Mouse (Mus musculus): ENCODE data around the gene Ddx39. TPM values are rescaled to one million over a fixed set of nuclear protein-coding genes. Genes with fewer than 3 reads are reported as not detected.
A peak's percentile ranks its signal among the peaks of the same experiment; 100 is the strongest.

Gene Ddx39
- total and polyA plus RNA-seq, 3 experiments: 272 to 304 (median 279) TPM

GRCm38 (mm10) chr8:83770669-83771068 is 55.7 kb downstream of the Ddx39 start (continued):
- TF ChIP-seq USF2 (IDR thresholded peaks at IDR 0.05; ENCODE audit: borderline replicate concordance in 1 of 2, insufficient read depth in 1 of 2, low read depth in 1 of 2, low read length in 2 of 2) (0 out of 4 replicates have a peak, but pooled peaks of 1 of the 2 experiments have one; percentile 32), BHLHE40 (IDR thresholded peaks at IDR 0.05; ENCODE audit: borderline replicate concordance, low read depth, low read length) (peak; percentile 86), MYB (IDR thresholded peaks at IDR 0.05; ENCODE audit: low read depth, low read length) (peak; percentile 81), MYC (IDR thresholded peaks at IDR 0.05; ENCODE audit: low read depth, low read length) (peak; percentile 72; the same call in 1 of the 2 replicates), GABPA (IDR thresholded peaks at IDR 0.05; ENCODE audit: low read depth, low read length) (no peak), RCOR1 (IDR thresholded peaks at IDR 0.05; ENCODE audit: low read depth, low read length) (peak; percentile 85), MAFK (IDR thresholded peaks at IDR 0.05; ENCODE audit: borderline replicate concordance, low read depth, low read length) (peak; percentile 56; the same call in 1 of the 2 replicates)

- peaks cover 23 to 56% of the 10 kb centered on the region in 2 experiments for H3K4me1 ChIP-seq (ENCODE audit: control insufficient read depth in 1 of 2, insufficient read depth in 2 of 2, low read length in 2 of 2)
- DNase-seq (ENCODE audit: low read depth, low spot score): peak; percentile 42
Measured at GRCm38 (mm10) chr8:83771791-83772190, 56.8 kb downstream of the Ddx39 start.

GRCm38 (mm10) chr8:83772701-83773451 is 57.9 kb downstream of the Ddx39 start:
- DNase-seq (ENCODE audit: low read depth, low spot score): peak; percentile 80
- Histone ChIP-seq H3K79me2 (ENCODE audit: control insufficient read depth, insufficient read depth, low read length, poor library complexity) (no peaks in the 10 kb centered on the region; the same call in 1 of the 2 replicates), H3K9ac (ENCODE audit: control insufficient read depth, low read depth, low read length, poor library complexity, severe bottlenecking) (peak overlapping the region; percentile 59), H3K4me1 (ENCODE audit: control insufficient read depth in 1 of 2, insufficient read depth in 2 of 2, low read length in 2 of 2) (peaks cover 20 to 52% of the 10 kb centered on the region in 2 experiments), H3K27me3 (ENCODE audit: control insufficient read depth in 1 of 2, insufficient read depth in 2 of 2, low read length in 2 of 2) (no peaks in the 10 kb centered on the region), H3K9me3 (replicated peaks; ENCODE audit: insufficient read depth, low read length) (no peaks in the 10 kb centered on the region), H3K4me3 (ENCODE audit: control insufficient read depth in 1 of 2, insufficient read depth in 1 of 2, low read depth in 2 of 2, low read length in 2 of 2) (peak overlapping the region; percentile 60 to 84), H3K36me3 (ENCODE audit: control insufficient read depth in 1 of 2, insufficient read depth in 2 of 2, low read length in 2 of 2) (peaks cover 0 to 34% of the 10 kb centered on the region in 2 experiments; a peak in 2 of 4 replicates), H3K27ac (ENCODE audit: control insufficient read depth, low read depth, low read length) (peak overlapping the region; percentile 90)
- TF ChIP-seq NRF1 (IDR thresholded peaks at IDR 0.05; ENCODE audit: insufficient read depth, low read depth, low read length, poor library complexity, severe bottlenecking) (peak; percentile 62), TBP (IDR thresholded peaks at IDR 0.05; ENCODE audit: low read depth, low read length) (0 out of 2 replicates have a peak, but pooled peaks have one; percentile 20), HCFC1 (IDR thresholded peaks at IDR 0.05; ENCODE audit: low read depth, low read length) (no peak), USF1 (IDR thresholded peaks at IDR 0.05; ENCODE audit: low read depth, low read length) (no peak), POLR2A (IDR thresholded peaks at IDR 0.05; ENCODE audit: control insufficient read depth in 1 of 2, insufficient read depth in 1 of 2, low read depth in 1 of 2, low read length in 2 of 2, poor library complexity in 1 of 2) (peak in 1 of 2 experiments; percentile 53; a peak in 2 of 4 replicates)

More at GRCm38 (mm10) chr8:83771791-83772190, 56.8 kb downstream of the Ddx39 start:
- Histone ChIP-seq H3K9ac (ENCODE audit: control insufficient read depth, low read depth, low read length, poor library complexity, severe bottlenecking) (peak overlapping the region; percentile 27; the same call in 1 of the 2 replicates), H3K36me3 (ENCODE audit: control insufficient read depth in 1 of 2, insufficient read depth in 2 of 2, low read length in 2 of 2) (peaks cover 0 to 38% of the 10 kb centered on the region in 2 experiments; a peak in 2 of 4 replicates), H3K4me3 (ENCODE audit: control insufficient read depth in 1 of 2, insufficient read depth in 1 of 2, low read depth in 2 of 2, low read length in 2 of 2) (no peak overlapping the region), H3K27me3 (ENCODE audit: control insufficient read depth in 1 of 2, insufficient read depth in 2 of 2, low read length in 2 of 2) (no peaks in the 10 kb centered on the region), H3K9me3 (replicated peaks; ENCODE audit: insufficient read depth, low read length) (no peaks in the 10 kb centered on the region), H3K79me2 (ENCODE audit: control insufficient read depth, insufficient read depth, low read length, poor library complexity) (no peaks in the 10 kb centered on the region; the same call in 1 of the 2 replicates), H3K27ac (ENCODE audit: control insufficient read depth, low read depth, low read length) (peak overlapping the region; percentile 98)
- no peak for TF ChIP-seq POLR2AphosphoS2 (IDR thresholded peaks at IDR 0.05; ENCODE audit: low read length)
- no peak for TF ChIP-seq USF2 (IDR thresholded peaks at IDR 0.05; ENCODE audit: borderline replicate concordance in 1 of 2, insufficient read depth in 1 of 2, low read depth in 1 of 2, low read length in 2 of 2)
- TF ChIP-seq MAFK (IDR thresholded peaks at IDR 0.05; ENCODE audit: borderline replicate concordance, low read depth, low read length): no peak
- no peak for TF ChIP-seq SMC3 (IDR thresholded peaks at IDR 0.05; ENCODE audit: low read depth, low read length)
- TF ChIP-seq ZNF384 (IDR thresholded peaks at IDR 0.05; ENCODE audit: low read depth, low read length): no peak
- no peak for TF ChIP-seq EP300 (IDR thresholded peaks at IDR 0.05; ENCODE audit: low read depth in 1 of 2, low read length in 2 of 2)
- TF ChIP-seq NRF1 (IDR thresholded peaks at IDR 0.05; ENCODE audit: insufficient read depth, low read depth, low read length, poor library complexity, severe bottlenecking): no peak
- no peak for TF ChIP-seq ELF1 (IDR thresholded peaks at IDR 0.05; ENCODE audit: low read depth, low read length)
- TF ChIP-seq UBTF (IDR thresholded peaks at IDR 0.05; ENCODE audit: borderline replicate concordance, insufficient read depth, low read depth, low read length): no peak
- no peak for TF ChIP-seq HCFC1 (IDR thresholded peaks at IDR 0.05; ENCODE audit: low read depth, low read length)
- no peak for TF ChIP-seq CHD1 (IDR thresholded peaks at IDR 0.05; ENCODE audit: low read depth, low read length)
- no peak for TF ChIP-seq MEF2A (IDR thresholded peaks at IDR 0.05; ENCODE audit: extremely low read depth, insufficient replicate concordance, low read depth, low read length, poor library complexity, severe bottlenecking)
- no peak for TF ChIP-seq JUND (IDR thresholded peaks at IDR 0.05; ENCODE audit: low read depth, low read length)
- no peak for TF ChIP-seq TAL1 (IDR thresholded peaks at IDR 0.05; ENCODE audit: low read length)
- TF ChIP-seq GABPA (IDR thresholded peaks at IDR 0.05; ENCODE audit: low read depth, low read length): no peak
- TF ChIP-seq ZC3H11A (IDR thresholded peaks at IDR 0.05; ENCODE audit: low read depth, low read length): no peak
- no peak for TF ChIP-seq GATA1 (IDR thresholded peaks at IDR 0.05; ENCODE audit: low read depth, low read length)
- no peak for TF ChIP-seq MXI1 (IDR thresholded peaks at IDR 0.05; ENCODE audit: low read depth, low read length)
- TF ChIP-seq BHLHE40 (IDR thresholded peaks at IDR 0.05; ENCODE audit: borderline replicate concordance, low read depth, low read length): no peak
- TF ChIP-seq POLR2AphosphoS5 (IDR thresholded peaks at IDR 0.05; ENCODE audit: borderline replicate concordance, low read depth, low read length): no peak
